Mouse (Mus musculus): Measurements from ENCODE around the gene Upf3b.
"Not testable (repeated sequence)": the region's sequence is repeated elsewhere in the genome, so short reads cannot be mapped to it uniquely, and the experiment has no call there.

DNA sequence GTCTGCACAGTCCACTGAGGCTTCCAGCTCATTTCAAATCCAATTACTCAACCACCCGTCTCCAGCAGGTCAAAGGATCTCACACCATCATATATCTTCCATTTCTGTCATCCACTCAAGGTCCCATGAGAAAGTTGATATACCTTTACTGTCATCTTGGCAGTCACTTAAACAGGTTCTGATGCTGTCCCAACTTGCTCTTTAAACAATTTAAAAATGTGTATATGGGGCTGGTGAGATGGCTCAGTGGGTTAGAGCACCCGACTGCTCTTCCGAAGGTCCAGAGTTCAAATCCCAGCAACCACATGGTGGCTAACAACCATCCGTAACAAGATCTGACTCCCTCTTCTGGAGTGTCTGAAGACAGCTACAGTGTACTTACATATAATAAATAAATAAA is 29.8 kb downstream of the Upf3b start:
- TF ChIP-seq CTCF (IDR thresholded peaks at IDR 0.05; ENCODE audit: borderline replicate concordance, extremely low read depth, insufficient read depth, insufficient read length); POLR2A (IDR thresholded peaks at IDR 0.05; ENCODE audit: borderline replicate concordance, extremely low read depth, insufficient read depth, insufficient read length, poor library complexity, severe bottlenecking): not testable (repeated sequence)
